Mouse (Mus musculus) embryonic facial prominence, embryonic 11.5 days (tissue): ENCODE data around the gene Fah. TPM values are rescaled to one million over a fixed set of nuclear protein-coding genes. Genes with fewer than 3 reads are reported as not detected.

Source experiments
- ATAC-seq: fragments of 200-750 bp; cut with Nextera tagmentation; replicated peaks from 2 replicates; pipeline ENCODE4 v1.8.0; 2017; ENCODE audit warnings: low read depth; ENCODE audit not compliant: insufficient number of reproducible peaks, low FRiP score, low TSS enrichment
- DNase-seq: peaks from one replicate; pipeline ENCODE4 v3.0.0-alpha.2; 2015; ENCODE audit warnings: low spot score
- H3K27ac ChIP-seq: fragments of 300-500 bp; sonication (generic); replicated peaks from 2 replicates; pipeline ENCODE4 v1.5.1; 2014; ENCODE audit warnings: mild to moderate bottlenecking, low read depth, low read length, control low read depth
- H3K27me3 ChIP-seq: fragments of 300-500 bp; sonication (generic); 2 replicates; pipeline ENCODE4 v1.6.1; 2014; ENCODE audit warnings: mild to moderate bottlenecking, low read length, moderate library complexity, mixed read lengths; ENCODE audit not compliant: control insufficient read depth, insufficient read depth
- H3K36me3 ChIP-seq: fragments of 300-500 bp; sonication (generic); replicated peaks from 2 replicates; pipeline ENCODE4 v1.6.1; 2014; ENCODE audit warnings: low read depth, mild to moderate bottlenecking, low read length, moderate library complexity, mixed read lengths; ENCODE audit not compliant: control insufficient read depth, insufficient read depth
- H3K4me1 ChIP-seq: fragments of 300-500 bp; sonication (generic); 2 replicates; pipeline ENCODE4 v1.6.1; 2014; ENCODE audit warnings: low read length, mixed read lengths; ENCODE audit not compliant: control insufficient read depth, insufficient read depth
- H3K4me2 ChIP-seq: fragments of 300-500 bp; sonication (generic); 2 replicates; pipeline ENCODE4 v1.6.1; 2014; ENCODE audit warnings: low read depth, mild to moderate bottlenecking, control low read depth, low read length, moderate library complexity
- H3K4me3 ChIP-seq: fragments of 300-500 bp; sonication (generic); 2 replicates; pipeline ENCODE4 v1.5.1; 2014; ENCODE audit warnings: low read depth, low read length, control low read depth
- H3K9ac ChIP-seq: fragments of 300-500 bp; sonication (generic); replicated peaks from 2 replicates; pipeline ENCODE4 v1.6.1; 2014; ENCODE audit warnings: mild to moderate bottlenecking, control low read depth, low read length
- H3K9me3 ChIP-seq: fragments of 300-500 bp; sonication (generic); replicated peaks from 2 replicates; pipeline ENCODE4 v1.6.1; 2016; ENCODE audit warnings: mild to moderate bottlenecking, low read length, inconsistent platforms, mixed read lengths; ENCODE audit not compliant: control insufficient read depth
- WGBS: fragments of 180-500 bp; shearing (Covaris S2); extraction: QIAGEN DNeasy Blood & Tissue Kit; methylation state at CpG from one replicate; pipeline ENCODE4 v1.1.7; 2014; 5-methylcytosine and 5-hydroxymethylcytosine counted together
- polyA plus RNA-seq: library from polyadenylated mRNA; unstranded; fragments of >200 nt; fragmentation: Nextera tagmentation; extraction: Ambion mirVana; gene quantifications from 2 replicates; pipeline ENCODE4 v1.2.1, GENCODE M21; 2014

Fah gene
- polyA plus RNA-seq, 1 experiment from 2014 or later = 2.4 TPM

- H3K9me3 ChIP-seq = no peaks in the 10 kb centered on the region
- H3K27ac ChIP-seq = no peak overlapping the region
- H3K36me3 ChIP-seq = no peaks in the 10 kb centered on the region
- H3K27me3 ChIP-seq = no peaks in the 10 kb centered on the region
- no peak overlapping the region for H3K4me3 ChIP-seq
- no peak overlapping the region for H3K9ac ChIP-seq
- H3K4me1 ChIP-seq = no peaks in the 10 kb centered on the region
- DNase-seq (no peak), ATAC-seq (no peak)
- H3K4me2 ChIP-seq = no peak overlapping the region
- 88% methylated on average over 3 of the region's 3 CpGs for WGBS
Measured at GRCm38 (mm10) chr7:84591347-84591746, 15.2 kb downstream of the Fah start.

GRCm38 (mm10) chr7:84590622-84591021 is 15.9 kb downstream of the Fah start:
- Histone ChIP-seq H3K4me1 (no peaks in the 10 kb centered on the region), H3K9ac (no peak overlapping the region), H3K9me3 (no peaks in the 10 kb centered on the region), H3K27me3 (no peaks in the 10 kb centered on the region), H3K4me2 (no peak overlapping the region), H3K4me3 (no peak overlapping the region), H3K27ac (no peak overlapping the region), H3K36me3 (no peaks in the 10 kb centered on the region)
- WGBS = 83% methylated on average over 2 of the region's 2 CpGs
- ATAC-seq (no peak), DNase-seq (no peak)

DNA sequence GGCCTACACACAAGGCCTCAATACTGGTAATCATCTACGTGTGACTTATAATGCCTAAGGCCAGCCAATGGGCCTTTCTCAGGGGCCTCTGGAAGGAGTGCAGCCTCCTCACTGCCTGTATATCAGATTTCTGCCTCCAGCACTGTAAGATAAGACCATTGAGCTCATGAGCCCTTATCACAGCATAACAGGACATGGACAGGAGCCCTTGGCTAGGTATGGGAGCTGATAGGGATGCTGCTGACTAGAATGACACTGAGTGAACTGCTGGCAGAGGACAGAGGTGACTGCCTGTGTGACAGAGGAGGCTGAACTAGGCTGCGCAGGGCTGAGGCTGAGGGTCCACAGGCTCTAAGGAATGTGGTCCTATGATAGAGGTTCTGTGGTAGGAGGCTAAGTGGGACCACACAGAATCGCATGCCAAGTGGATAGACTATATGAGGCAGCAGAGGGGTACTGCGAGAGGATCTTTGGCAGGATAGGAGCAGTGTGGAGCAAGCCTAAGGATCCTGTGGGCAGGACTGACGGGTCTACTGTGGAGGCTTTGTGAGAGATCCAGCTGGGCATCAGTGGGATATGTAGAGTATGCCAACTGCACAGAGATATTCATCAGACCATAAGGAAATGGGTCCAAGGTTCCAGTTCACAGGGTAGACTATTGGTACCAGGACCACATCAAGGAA is 19.3 kb downstream of the Fah start:
- Histone ChIP-seq H3K27ac (no peak overlapping the region), H3K4me2 (no peak overlapping the region), H3K4me1 (no peaks in the 10 kb centered on the region), H3K9ac (no peak overlapping the region), H3K27me3 (no peaks in the 10 kb centered on the region), H3K36me3 (no peaks in the 10 kb centered on the region), H3K4me3 (no peak overlapping the region), H3K9me3 (no peaks in the 10 kb centered on the region)
- no peak for ATAC-seq
- 90% methylated on average over 5 of the region's 5 CpGs for WGBS
- DNase-seq = no peak

DNA sequence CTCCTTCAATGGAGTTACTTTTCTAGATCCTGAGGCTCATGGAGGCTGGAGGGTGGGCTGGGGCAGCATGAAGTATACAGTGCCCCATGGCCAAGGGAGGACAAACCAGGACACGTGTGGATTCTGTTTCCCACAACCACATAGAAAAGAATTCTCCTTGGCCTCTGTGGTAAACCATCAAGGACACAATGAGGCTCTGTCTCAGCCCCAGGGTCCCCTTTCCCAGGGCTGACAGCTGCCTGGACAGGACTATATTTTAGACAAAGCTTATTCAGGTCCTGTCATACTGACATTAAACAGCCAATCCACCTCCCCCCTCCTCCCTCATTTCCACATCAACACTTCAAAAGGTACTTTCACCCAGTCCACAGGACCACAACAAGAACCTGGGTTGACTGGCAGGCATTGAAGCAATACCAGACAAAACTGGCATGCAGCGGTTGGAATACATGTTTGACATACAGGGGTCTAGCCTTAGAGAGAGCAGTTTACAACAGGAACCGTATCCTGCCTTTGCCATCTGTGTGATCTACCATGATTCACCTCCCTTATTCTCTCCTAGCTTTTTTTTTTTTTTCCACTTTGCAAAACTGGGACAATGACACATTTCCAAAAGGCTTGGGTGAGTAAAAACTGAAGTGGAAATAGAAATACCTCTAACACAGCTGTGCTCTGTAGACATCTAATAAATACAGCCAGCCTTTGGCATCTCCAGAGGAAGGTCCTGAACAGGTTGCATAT is 20.0 kb downstream of the Fah start:
- Histone ChIP-seq H3K9ac (no peak overlapping the region), H3K36me3 (no peaks in the 10 kb centered on the region), H3K27me3 (no peaks in the 10 kb centered on the region), H3K4me1 (no peaks in the 10 kb centered on the region), H3K4me2 (no peak overlapping the region), H3K27ac (no peak overlapping the region), H3K4me3 (no peak overlapping the region), H3K9me3 (no peaks in the 10 kb centered on the region)
- ATAC-seq (no peak), DNase-seq (no peak)
- WGBS = 63% methylated on average over 3 of the region's 3 CpGs

DNA sequence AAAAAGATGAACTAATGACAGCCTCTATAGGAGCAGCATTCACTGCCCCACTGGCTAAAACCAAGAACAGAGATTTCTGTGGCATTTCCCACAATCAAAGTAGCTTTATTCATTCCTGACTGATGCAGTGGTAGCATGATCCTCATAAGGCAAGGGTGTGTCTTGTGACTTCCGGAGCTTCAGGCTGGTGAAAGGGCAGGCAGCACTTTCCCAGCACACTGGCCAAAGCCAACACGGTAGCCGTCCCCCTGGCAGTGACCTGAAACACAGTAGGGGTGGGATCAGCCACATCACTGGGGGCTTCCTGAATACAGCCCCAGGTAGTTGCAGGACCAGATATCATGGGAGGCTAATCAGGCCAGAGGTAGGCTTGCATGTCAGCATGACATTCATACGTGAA is 21.4 kb downstream of the Fah start:
- Histone ChIP-seq H3K4me1 (no peaks in the 10 kb centered on the region), H3K4me2 (no peak overlapping the region), H3K4me3 (no peak overlapping the region), H3K27me3 (no peaks in the 10 kb centered on the region), H3K27ac (no peak overlapping the region), H3K36me3 (no peaks in the 10 kb centered on the region), H3K9me3 (no peaks in the 10 kb centered on the region), H3K9ac (no peak overlapping the region)
- DNase-seq (no peak), ATAC-seq (no peak)
- 88% methylated on average over 4 of the region's 4 CpGs for WGBS

DNA sequence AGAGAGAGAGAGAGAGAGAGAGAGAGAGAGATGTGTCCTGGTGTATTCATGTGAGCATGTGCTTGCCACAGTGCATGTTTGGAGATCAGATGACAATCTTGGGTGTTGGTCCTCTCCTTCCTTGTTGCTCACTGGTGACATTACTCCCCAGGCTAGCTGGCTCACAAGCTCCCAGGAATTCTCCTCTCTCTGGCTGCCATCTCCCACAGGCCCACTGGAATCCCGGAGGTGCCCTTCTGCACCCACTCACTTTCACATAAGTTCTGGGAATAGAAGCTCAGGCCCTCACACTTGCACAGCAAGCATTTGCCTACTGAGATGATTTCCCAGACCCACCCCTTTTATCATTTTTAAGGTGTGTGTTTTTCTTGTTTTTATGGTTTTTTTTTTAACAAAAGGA is 26.8 kb downstream of the Fah start:
- WGBS = 75% methylated on average over 1 of the region's 1 CpGs
- H3K27me3 ChIP-seq = no peaks in the 10 kb centered on the region

GRCm38 (mm10) chr7:84578841-84579240 is 27.7 kb downstream of the Fah start:
- ATAC-seq = no peak
- H3K9me3 ChIP-seq = no peaks in the 10 kb centered on the region
- H3K27me3 ChIP-seq = no peaks in the 10 kb centered on the region
- no peak overlapping the region for H3K9ac ChIP-seq
- no peak overlapping the region for H3K27ac ChIP-seq
- no peak for DNase-seq
- no peak overlapping the region for H3K4me3 ChIP-seq
- H3K36me3 ChIP-seq = no peaks in the 10 kb centered on the region
- H3K4me1 ChIP-seq = no peaks in the 10 kb centered on the region
- no peak overlapping the region for H3K4me2 ChIP-seq
- WGBS = 83% methylated on average over 1 of the region's 1 CpGs

More for the DNA sequence above, 26.8 kb downstream of the Fah start:
- Histone ChIP-seq H3K4me1 (no peaks in the 10 kb centered on the region), H3K9ac (no peak overlapping the region), H3K36me3 (no peaks in the 10 kb centered on the region), H3K4me2 (no peak overlapping the region), H3K9me3 (no peaks in the 10 kb centered on the region), H3K27ac (no peak overlapping the region), H3K4me3 (no peak overlapping the region)
- DNase-seq (no peak), ATAC-seq (no peak)

DNA sequence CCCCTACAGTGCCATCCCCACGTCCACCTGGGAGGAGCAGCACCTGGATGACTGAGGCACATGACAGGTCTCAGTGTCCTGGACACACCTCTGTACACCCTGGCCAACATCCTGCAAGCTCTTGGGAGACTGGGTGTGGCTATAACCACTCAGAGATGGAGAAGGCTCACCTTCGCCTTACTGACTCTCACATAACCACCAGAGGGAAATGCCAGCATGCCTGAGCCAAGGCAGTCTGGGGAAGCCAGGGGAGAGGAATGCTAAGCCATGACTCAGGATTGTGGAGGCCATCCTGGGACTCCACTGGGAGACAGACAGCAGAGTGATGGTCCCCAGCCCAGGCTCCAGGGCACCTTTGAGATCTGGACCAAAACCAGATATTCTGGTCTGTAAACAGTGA is 29.5 kb downstream of the Fah start:
- Histone ChIP-seq H3K9me3 (no peaks in the 10 kb centered on the region), H3K27me3 (no peaks in the 10 kb centered on the region), H3K4me2 (no peak overlapping the region), H3K4me1 (no peaks in the 10 kb centered on the region), H3K4me3 (no peak overlapping the region), H3K27ac (no peak overlapping the region), H3K36me3 (no peaks in the 10 kb centered on the region), H3K9ac (no peak overlapping the region)
- WGBS = 76% methylated on average over 2 of the region's 2 CpGs
- DNase-seq (no peak), ATAC-seq (no peak)
